ENCODE assay signal across 11 mouse cellular contexts in the genomic region with DNA sequence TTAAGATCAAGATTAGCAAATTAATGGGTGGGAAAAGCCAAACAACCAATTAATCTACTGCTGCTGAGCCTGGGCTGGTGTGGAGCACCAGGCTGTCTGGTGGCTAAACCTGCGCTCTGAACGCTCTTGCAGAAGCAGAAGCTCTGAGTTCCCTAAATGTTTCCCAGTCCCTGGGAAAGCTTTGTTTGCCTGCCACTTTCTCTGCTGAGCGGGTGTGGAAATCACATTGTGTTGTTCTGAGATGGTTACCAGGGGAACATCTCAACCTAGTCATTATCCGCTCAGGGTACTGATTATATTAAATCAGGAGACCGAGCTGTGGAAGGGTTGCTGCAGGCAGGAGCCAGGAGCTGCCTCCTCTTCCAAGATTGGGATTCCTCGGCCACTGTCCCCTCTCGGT.
DNase-seq lines count a peak whose midpoint lies in the region; ATAC-seq lines count a peak whose summit lies in the region.
"Had no signal": no experiment of that assay in that cellular context is flagged by ENCODE, and none has a peak within 500 bp of the region (broad histone marks: within the 10 kb centered on the region; RNA-seq: fewer than 3 reads in every experiment).

No protein-coding gene starts in this region.

- no peak overlapping the region for H3K4me2 ChIP-seq in embryonic facial prominence, embryonic 11.5 days (ENCODE audit: low read depth, low read length)
- H3K4me2 ChIP-seq: neural tube, embryonic 13.5 days had no signal

- WGBS in embryonic facial prominence, embryonic 11.5 days = 39% methylated on average over 7 of the region's 7 CpGs
- 39% methylated on average over 7 of the region's 7 CpGs for WGBS in embryonic facial prominence, embryonic 10.5 days

- no peak for ATAC-seq in embryonic facial prominence, embryonic 11.5 days (replicated peaks; ENCODE audit: insufficient number of reproducible peaks, low FRiP score, low TSS enrichment, low read depth)

- H3K4me3 ChIP-seq in embryonic facial prominence, embryonic 11.5 days (ENCODE audit: low read depth, low read length) = no peak overlapping the region
- H3K4me3 ChIP-seq in embryonic facial prominence, embryonic 10.5 days = no peak overlapping the region
- H3K4me3 ChIP-seq: limb, embryonic 10.5 days; neural tube, embryonic 13.5 days had no signal

- no peak overlapping the region for H3K27ac ChIP-seq in embryonic facial prominence, embryonic 11.5 days (replicated peaks; ENCODE audit: low read depth, low read length)
- H3K27ac ChIP-seq in embryonic facial prominence, embryonic 10.5 days (replicated peaks) = no peak overlapping the region; the same call in 1 of the 2 replicates
- H3K27ac ChIP-seq: limb, embryonic 10.5 days; neural tube, embryonic 13.5 days had no signal

- intact Hi-C loops in left cerebral cortex, postnatal 25 days (cut with DNase I) = no loop called here

- H3K36me3 ChIP-seq in embryonic facial prominence, embryonic 11.5 days (replicated peaks; ENCODE audit: control insufficient read depth, insufficient read depth, low read depth, low read length) = no peaks in the 10 kb centered on the region
- no peaks in the 10 kb centered on the region for H3K36me3 ChIP-seq in embryonic facial prominence, embryonic 10.5 days (replicated peaks)
- H3K36me3 ChIP-seq: limb, embryonic 10.5 days; neural tube, embryonic 13.5 days had no signal

- no peak overlapping the region for H3K9ac ChIP-seq in embryonic facial prominence, embryonic 11.5 days (replicated peaks; ENCODE audit: low read length)
- H3K9ac ChIP-seq: neural tube, embryonic 13.5 days had no signal

- no peaks in the 10 kb centered on the region for H3K4me1 ChIP-seq in embryonic facial prominence, embryonic 11.5 days (ENCODE audit: control insufficient read depth, insufficient read depth, low read length)
- peaks cover 3% of the 10 kb centered on the region; the same call in 1 of the 2 replicates for H3K4me1 ChIP-seq in embryonic facial prominence, embryonic 10.5 days
- H3K4me1 ChIP-seq: limb, embryonic 10.5 days had no signal

- DNase-seq in embryonic facial prominence, embryonic 11.5 days (ENCODE audit: low spot score) = peak; percentile 17
- no peak for DNase-seq in embryonic facial prominence, embryonic 10.5 days (ENCODE audit: low spot score)
- peak; percentile 19 for DNase-seq in MN1 (ENCODE audit: low spot score)
- peak; percentile 11 to 28 for DNase-seq in frontal cortex, postnatal 14 days (ENCODE audit: low spot score in 2 of 2)
- peak; percentile 23 to 38 for DNase-seq in left cerebral cortex, postnatal 25 days (ENCODE audit: low spot score in 2 of 2)
- DNase-seq in testis, postnatal 10 days (ENCODE audit: low spot score) = no peak
- no peak for DNase-seq in kidney, postnatal 36 days
- no peak for DNase-seq in B cell, adult 2 months
- DNase-seq: lung, postnatal 36 days had no signal

- no peaks in the 10 kb centered on the region for H3K27me3 ChIP-seq in embryonic facial prominence, embryonic 11.5 days (ENCODE audit: control insufficient read depth, insufficient read depth, low read length)
- no peaks in the 10 kb centered on the region for H3K27me3 ChIP-seq in embryonic facial prominence, embryonic 10.5 days (replicated peaks; ENCODE audit: low read depth, poor library complexity, severe bottlenecking)
- H3K27me3 ChIP-seq: neural tube, embryonic 13.5 days had no signal

- H3K9me3 ChIP-seq in embryonic facial prominence, embryonic 11.5 days (replicated peaks; ENCODE audit: control insufficient read depth, low read length) = no peaks in the 10 kb centered on the region
- no peaks in the 10 kb centered on the region for H3K9me3 ChIP-seq in embryonic facial prominence, embryonic 10.5 days
- H3K9me3 ChIP-seq: limb, embryonic 10.5 days; neural tube, embryonic 13.5 days had no signal

Comparison
In these comparisons a context has a peak if more than half of its experiments do, and no peak if none do; other contexts are left out.
1. DNase-seq: peak in embryonic facial prominence, embryonic 11.5 days (single experiment), MN1 (single experiment), frontal cortex, postnatal 14 days (2 of 2) and left cerebral cortex, postnatal 25 days (2 of 2); none in embryonic facial prominence, embryonic 10.5 days (single experiment), testis, postnatal 10 days (single experiment), kidney, postnatal 36 days (0 of 2) and B cell, adult 2 months (0 of 2).